Mouse (Mus musculus): Measurements from ENCODE around the gene Hspb6. TPM values are rescaled to one million over a fixed set of nuclear protein-coding genes. Genes with fewer than 3 reads are reported as not detected.

Hspb6 gene
- total RNA-seq, 2 experiments from 2014 or later, result 3.3 to 3.7 TPM

GRCm38 (mm10) chr7:30587842-30588667 is 36.1 kb downstream of the Hspb6 start:
- DNase-seq, result peak; percentile 59 to 65

- DNase-seq, result peak; percentile 96
Observed at GRCm38 (mm10) chr7:30588676-30589434, 36.9 kb downstream of the Hspb6 start, which contains the start of gene Kmt2b. Gene Kmt2b (minus strand): TSS chr7:30588726.

GRCm38 (mm10) chr7:30589435-30590301 is 37.7 kb downstream of the Hspb6 start:
- peak; percentile 80 for DNase-seq

- no peak for DNase-seq
Observed at GRCm38 (mm10) chr7:30590927-30591604, 39.1 kb downstream of the Hspb6 start.

DNA sequence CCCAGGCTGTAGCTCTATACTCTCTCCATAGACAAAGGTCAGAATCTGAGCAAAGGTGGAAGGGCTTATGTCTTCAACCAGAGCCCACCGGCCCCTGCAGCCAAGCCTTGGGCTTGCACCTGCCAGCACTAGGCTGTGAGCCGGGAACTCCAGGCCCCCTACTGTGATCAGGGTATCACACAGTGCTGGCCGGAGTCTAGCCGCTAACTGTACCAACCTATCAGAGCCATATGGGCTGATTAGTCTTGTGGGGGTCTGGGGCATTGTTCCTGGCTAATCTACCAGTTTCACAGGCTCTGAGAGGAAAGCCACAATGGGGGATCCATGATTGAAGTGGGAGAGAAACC is 39.6 kb downstream of the Hspb6 start:
- no peak for DNase-seq

DNA sequence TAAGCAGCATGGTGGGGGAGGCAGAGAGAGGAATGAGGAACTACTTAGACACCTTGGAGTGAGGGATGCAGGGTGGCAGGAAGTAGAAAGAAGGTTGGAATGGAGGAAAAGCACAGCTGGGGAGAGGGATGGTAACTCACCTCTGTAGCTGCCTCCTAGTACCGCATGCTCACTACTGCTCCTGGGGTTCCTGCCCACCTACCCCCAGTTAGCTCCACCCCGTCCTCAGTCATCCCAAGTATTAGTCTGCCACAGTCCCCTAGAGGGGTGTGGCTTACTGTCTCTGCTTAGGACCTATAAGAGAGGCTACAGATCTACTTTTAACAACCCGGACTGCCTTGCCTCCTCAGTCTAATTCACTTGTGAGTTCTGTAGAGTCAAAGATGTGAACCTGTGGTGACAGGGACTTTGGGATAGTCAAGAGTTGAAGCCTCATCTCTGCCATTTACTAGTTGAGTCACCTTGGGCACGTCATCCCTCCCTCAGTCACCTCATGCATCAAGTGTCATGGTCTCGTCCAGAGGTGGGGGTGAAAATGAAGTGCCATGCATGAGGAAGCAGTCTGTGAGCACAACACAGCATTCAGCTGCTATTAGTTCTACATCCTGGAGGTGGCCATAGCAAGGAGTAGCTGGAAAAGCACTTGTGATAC is 40.9 kb downstream of the Hspb6 start:
- DNase-seq, result no peak

DNA sequence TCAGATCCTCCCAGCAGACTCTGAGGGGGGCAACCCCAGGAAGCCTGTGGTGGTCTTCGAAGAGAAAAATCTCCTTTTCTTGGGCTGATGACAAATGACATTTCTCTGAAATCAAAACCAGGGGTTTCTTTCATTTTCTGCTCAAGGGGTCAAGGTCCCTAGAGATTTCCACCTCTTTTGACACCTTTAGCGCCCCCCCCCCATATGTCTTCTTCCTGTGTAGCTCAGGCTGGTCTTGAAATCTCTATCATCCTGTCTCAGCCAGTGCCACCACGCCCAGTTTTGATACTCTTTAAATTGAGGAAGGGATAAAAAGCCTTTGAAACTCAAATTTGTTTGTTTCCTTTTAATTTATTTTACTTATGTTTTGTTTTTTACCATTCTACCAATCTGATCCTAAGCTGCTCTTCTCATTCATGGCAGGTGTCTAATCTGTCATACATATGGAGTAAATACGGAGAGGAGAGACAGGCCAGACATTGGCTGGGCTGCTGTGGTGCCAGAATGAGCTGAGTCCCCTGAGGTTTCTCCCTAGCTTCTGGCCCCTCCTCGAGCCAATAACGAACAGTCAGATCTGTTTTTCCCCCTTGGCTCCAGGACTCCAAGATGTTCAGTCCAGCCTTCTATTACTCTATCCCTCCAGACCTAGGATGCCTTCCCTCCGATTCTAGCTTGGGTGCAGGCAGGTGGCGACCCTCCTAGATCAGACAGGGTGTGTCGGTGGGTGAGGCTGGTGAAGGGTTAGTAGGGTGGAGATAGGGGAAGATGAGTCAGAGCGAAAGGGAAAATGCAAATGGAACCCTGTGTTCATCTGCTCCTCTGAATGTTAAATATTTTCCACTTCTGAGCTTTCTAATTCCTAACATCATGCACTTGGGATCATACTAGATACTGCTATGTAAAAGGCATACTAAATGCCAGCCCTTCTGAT is 41.9 kb downstream of the Hspb6 start:
- no peak for DNase-seq

- DNase-seq, result no peak
Observed at GRCm38 (mm10) chr7:30594510-30595024, 42.6 kb downstream of the Hspb6 start.

DNA sequence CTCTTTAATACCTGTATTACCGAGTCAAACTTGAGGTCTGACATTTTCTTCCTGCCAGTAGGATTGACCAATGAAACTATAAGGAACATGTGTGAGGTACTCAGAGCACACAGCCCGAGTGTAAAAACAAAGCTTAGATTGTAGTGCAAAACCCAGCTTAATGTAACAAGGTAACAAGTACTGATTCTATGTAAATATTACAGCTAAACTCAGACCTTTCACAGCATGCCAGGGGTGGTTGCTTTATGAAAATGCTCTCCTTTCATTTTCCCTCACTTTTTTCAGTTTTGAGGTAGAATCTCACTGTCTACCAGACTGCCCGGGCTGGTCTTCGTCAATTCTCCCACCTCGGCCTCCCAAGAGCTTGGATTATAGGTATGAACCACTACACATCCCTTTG is 44.1 kb downstream of the Hspb6 start:
- DNase-seq, result no peak

DNA sequence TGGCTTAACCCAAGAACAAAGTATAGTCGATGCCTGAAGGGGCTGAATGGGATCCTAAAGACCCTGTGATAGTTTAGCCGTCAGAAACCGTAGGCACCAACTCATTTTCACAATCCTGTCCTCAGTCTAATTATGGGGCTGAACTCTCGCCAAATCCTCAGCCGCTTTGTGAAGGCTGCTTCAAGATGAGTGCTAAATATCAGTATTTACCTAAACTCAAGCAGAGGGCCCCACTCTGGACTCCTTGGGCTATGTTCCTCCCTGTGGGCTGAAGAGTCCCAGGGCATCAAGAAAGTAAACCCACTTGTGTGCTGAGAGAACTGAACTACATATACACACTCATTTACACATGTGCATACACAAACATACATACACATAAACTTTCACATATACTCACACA is 44.8 kb downstream of the Hspb6 start:
- DNase-seq, result no peak

GRCm38 (mm10) chr7:30598786-30599185 is 46.8 kb downstream of the Hspb6 start, which contains the start of gene Zbtb32:
Gene Zbtb32 (minus strand): TSS chr7:30598909.
- no peak for DNase-seq

- peak; percentile 89 to 92 for DNase-seq
Observed at GRCm38 (mm10) chr7:30599933-30600353, 48.0 kb downstream of the Hspb6 start.

GRCm38 (mm10) chr7:30600651-30601050 is 48.7 kb downstream of the Hspb6 start:
- no peak for DNase-seq

DNA sequence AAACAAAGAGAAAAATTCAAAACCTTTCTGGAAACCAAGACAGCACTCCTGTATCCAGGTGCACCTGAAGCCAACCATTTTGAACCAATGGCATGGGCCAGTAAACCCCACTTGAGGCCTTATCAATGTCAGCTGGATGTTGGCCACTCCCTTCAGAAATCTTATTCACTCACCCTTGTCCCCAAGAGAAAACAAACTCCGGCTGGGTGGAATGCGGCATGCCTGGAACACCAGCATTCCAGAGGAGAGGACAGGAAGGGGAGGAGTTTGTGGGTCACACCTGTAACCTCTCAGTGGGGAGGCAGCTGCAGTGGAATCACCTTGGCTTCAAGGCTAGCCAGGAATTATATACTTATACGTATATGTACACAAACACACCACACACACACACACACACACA is 50.6 kb downstream of the Hspb6 start:
- no peak for DNase-seq

- no peak for DNase-seq
Observed at GRCm38 (mm10) chr7:30604424-30604823, 52.4 kb downstream of the Hspb6 start.

DNA sequence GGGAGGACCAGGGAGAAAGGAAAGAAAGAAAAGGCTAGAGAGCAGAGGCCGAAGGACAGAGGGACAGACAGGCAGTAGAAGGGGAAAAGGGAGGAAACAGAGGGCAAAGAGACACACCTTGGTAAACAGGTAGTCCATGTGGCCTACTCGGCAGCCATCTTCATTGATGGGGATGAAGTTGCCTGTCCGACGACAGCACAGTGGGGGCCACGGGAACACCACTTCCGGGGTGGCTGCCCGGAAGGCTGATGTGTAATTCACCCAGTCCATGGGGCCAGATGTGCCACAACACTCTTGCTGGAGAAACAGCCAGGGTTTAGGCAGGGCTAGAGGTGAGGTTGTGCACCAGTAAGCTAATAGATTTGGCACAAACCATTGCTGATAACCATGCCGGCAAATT is 53.0 kb downstream of the Hspb6 start:
- DNase-seq, result no peak
